Mouse (Mus musculus) stomach, embryonic 14.5 days (tissue): ENCODE data around the gene Map4k3. TPM values are rescaled to one million over a fixed set of nuclear protein-coding genes. Genes with fewer than 3 reads are reported as not detected.
A peak's percentile ranks its signal among the peaks of the same experiment; 100 is the strongest.
"Not testable (repeated sequence)": the region's sequence is repeated elsewhere in the genome, so short reads cannot be mapped to it uniquely, and the experiment has no call there.

Experiments used
- ATAC-seq: fragments of 200-750 bp; cut with Nextera tagmentation; 2 replicates; pipeline ENCODE4 v1.8.0; 2017; ENCODE audit warnings: low read depth, moderate TSS enrichment; ENCODE audit not compliant: insufficient number of reproducible peaks, insufficient read depth, low FRiP score
- H3K27ac ChIP-seq: fragments of 300-500 bp; sonication (generic); 2 replicates; pipeline ENCODE4 v1.5.1; 2014; ENCODE audit warnings: mild to moderate bottlenecking, low read length, moderate library complexity, mixed read lengths
- H3K27me3 ChIP-seq: fragments of 300-500 bp; sonication (generic); 2 replicates; pipeline ENCODE4 v1.6.1; 2014; ENCODE audit warnings: low read length, control low read depth, mixed read lengths; ENCODE audit not compliant: control insufficient read depth, insufficient read depth
- H3K36me3 ChIP-seq: fragments of 300-500 bp; sonication (generic); 2 replicates; pipeline ENCODE4 v1.6.1; 2014; ENCODE audit warnings: mild to moderate bottlenecking, control low read depth, low read length, moderate library complexity, mixed read lengths; ENCODE audit not compliant: control insufficient read depth, insufficient read depth
- H3K4me1 ChIP-seq: fragments of 300-500 bp; sonication (generic); 2 replicates; pipeline ENCODE4 v1.6.1; 2014; ENCODE audit warnings: low read length, control low read depth, mixed read lengths; ENCODE audit not compliant: control insufficient read depth, insufficient read depth
- H3K4me2 ChIP-seq: fragments of 300-500 bp; sonication (generic); replicated peaks from 2 replicates; pipeline ENCODE4 v1.6.1; 2014; ENCODE audit warnings: low read depth, low read length, control low read depth
- H3K4me3 ChIP-seq: fragments of 300-500 bp; sonication (generic); 2 replicates; pipeline ENCODE4 v1.5.1; 2014; ENCODE audit warnings: low read depth, low read length, control low read depth
- H3K9ac ChIP-seq: fragments of 300-500 bp; sonication (generic); replicated peaks from 2 replicates; pipeline ENCODE4 v1.6.1; 2014; ENCODE audit warnings: low read depth, mild to moderate bottlenecking, control low read depth, low read length, moderate library complexity, mixed read lengths
- H3K9me3 ChIP-seq: fragments of 300-500 bp; sonication (generic); 2 replicates; pipeline ENCODE4 v1.6.1; 2016; ENCODE audit warnings: low read depth, low read length, control low read depth; ENCODE audit not compliant: control insufficient read depth
- WGBS: fragments of 180-500 bp; shearing (Covaris S2); extraction: QIAGEN DNeasy Blood & Tissue Kit; methylation state at CpG from one replicate; pipeline ENCODE4 v1.1.7; 2014; 5-methylcytosine and 5-hydroxymethylcytosine counted together
- polyA plus RNA-seq: library from polyadenylated mRNA; unstranded; fragments of >200 nt; fragmentation: Nextera tagmentation; extraction: Ambion mirVana; gene quantifications from 2 replicates; pipeline ENCODE4 v1.2.1, GENCODE M21; 2014

The Map4k3 gene
- polyA plus RNA-seq, 1 experiment from 2014 or later: 39.5 TPM

DNA sequence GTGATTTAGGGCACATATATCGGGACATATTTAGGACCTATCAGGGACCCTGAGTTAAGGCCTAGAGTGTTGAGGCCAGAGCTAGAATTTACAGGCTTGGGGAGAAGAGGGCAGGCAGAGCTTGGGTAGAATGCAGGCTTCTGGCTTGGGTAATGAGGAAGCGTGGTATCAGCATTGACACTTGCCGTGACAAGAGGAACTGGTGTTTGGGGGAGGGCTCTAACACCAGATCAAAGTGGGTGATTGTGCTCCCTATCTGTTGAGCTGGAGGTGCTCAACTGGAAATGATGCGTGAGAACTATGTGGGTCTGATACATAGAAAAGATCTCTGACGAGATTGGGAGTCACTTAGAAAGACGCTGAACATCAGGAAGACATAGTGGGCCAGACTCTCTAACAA is 6.4 kb upstream of the Map4k3 start:
- Histone ChIP-seq H3K9me3 (no peaks in the 10 kb centered on the region), H3K9ac (no peak overlapping the region), H3K4me3 (no peak overlapping the region), H3K27ac (no peak overlapping the region), H3K4me2 (no peak overlapping the region), H3K4me1 (no peaks in the 10 kb centered on the region), H3K36me3 (no peaks in the 10 kb centered on the region), H3K27me3 (no peaks in the 10 kb centered on the region)
- ATAC-seq: no peak
- WGBS: 78% methylated on average over 6 of the region's 6 CpGs

DNA sequence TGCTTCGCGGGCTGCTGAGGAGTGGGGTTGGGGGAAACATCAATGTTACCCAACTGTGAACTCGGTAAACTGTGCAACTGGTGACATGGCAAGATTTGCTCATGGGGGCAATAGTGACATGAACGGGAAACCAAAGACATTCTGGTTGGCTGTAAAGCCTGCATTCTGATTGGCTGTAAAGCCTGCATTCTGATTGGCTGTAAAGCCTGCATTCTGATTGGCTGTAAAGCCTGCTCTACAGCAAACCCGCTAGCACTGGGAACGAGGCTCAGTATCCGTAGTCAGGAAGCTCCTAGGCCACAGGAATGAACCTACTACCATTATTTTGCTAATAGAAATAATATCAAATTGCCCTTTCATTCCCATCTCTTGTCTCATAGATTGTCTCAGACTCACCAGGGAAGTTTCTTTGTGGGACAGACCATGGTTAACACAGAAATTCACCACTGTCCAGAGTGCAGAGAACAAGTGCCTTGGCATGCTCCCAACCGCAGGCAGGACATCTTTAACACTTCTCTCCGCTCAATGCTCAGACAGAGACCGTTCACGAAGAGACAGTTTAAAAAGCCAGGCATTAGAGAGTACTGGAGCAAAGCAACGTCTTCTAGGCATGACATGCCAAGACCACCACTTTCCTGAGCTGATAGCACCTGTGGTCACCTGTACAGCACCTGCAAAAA is 5.0 kb upstream of the Map4k3 start:
- Histone ChIP-seq H3K27ac (no peak overlapping the region), H3K4me2 (no peak overlapping the region), H3K36me3 (no peaks in the 10 kb centered on the region), H3K9ac (no peak overlapping the region), H3K4me3 (no peak overlapping the region), H3K27me3 (no peaks in the 10 kb centered on the region), H3K4me1 (0 out of 2 replicates have a peak, but pooled peaks cover 3% of the 10 kb centered on the region), H3K9me3 (no peaks in the 10 kb centered on the region)
- WGBS: 78% methylated on average over 12 of the region's 12 CpGs
- ATAC-seq: no peak

DNA sequence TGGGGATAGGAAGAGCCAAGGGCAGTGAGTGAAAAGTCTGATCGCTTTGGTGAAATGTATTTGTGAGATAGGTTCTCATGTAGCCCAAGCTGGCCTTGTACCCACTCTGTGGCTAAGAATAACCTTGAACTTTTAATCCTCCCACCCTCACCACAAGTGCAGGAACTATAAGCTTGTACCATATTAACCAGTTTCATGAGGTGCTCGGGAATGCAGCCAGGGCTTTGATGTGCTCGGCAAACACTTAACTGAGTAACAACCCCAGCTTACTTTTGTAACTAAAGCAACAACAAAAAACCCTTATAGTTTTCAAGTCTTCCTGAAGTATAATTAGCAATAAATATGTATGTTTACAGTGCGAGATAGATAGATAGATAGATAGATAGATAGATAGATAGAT is 4.0 kb upstream of the Map4k3 start:
- Histone ChIP-seq H3K4me3 (no peak overlapping the region), H3K4me2 (no peak overlapping the region), H3K9ac (no peak overlapping the region), H3K9me3 (no peaks in the 10 kb centered on the region), H3K4me1 (0 out of 2 replicates have a peak, but pooled peaks cover 3% of the 10 kb centered on the region), H3K27ac (no peak overlapping the region), H3K27me3 (no peaks in the 10 kb centered on the region), H3K36me3 (no peaks in the 10 kb centered on the region)
- 79% methylated on average over 4 of the region's 4 CpGs for WGBS
- no peak for ATAC-seq

DNA sequence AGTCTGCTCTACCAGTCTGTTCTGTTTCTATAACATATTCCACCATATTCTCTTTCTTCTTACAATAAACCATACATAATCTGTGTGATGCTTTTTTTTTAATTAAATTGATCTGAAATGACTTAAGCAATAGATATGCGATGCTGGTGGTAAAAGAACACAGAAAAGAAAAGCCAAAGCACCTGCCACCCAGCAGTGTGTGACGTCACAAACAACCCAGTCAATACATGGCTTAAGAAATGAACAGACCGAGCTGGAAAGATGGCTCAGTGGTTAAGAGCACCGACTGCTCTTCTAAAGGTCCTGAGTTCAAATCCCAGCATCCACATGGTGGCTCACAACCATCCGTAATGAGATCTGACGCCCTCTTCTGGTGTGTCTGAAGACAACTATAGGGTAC is 2.0 kb upstream of the Map4k3 start:
- not testable (repeated sequence) for H3K27me3 ChIP-seq, ATAC-seq, H3K36me3 ChIP-seq, H3K4me2 ChIP-seq, H3K9ac ChIP-seq, H3K4me3 ChIP-seq, H3K27ac ChIP-seq, H3K9me3 ChIP-seq
- H3K4me1 ChIP-seq: peaks cover 14% of the 10 kb centered on the region
- WGBS: 84% methylated on average over 6 of the region's 6 CpGs

DNA sequence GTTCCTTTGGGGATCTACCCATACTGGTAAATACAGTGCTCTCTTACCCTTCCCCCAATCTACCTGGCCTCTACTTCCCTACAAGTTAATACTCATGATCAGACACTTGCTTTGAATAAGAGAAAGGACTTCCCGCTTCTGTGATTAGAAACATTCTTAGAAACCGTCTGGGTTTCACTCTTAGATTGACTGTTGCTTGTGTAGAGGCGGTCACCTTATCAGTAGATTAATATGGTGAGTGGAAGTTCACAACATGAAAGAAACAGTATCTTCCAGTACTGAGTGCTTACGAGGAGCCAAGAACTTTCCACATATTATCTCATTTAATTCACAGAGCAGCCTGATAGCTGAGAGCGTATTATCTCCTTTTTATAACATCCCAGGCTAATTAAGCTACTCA is 1.5 kb upstream of the Map4k3 start:
- Histone ChIP-seq H3K9ac (no peak overlapping the region), H3K36me3 (no peaks in the 10 kb centered on the region), H3K27me3 (no peaks in the 10 kb centered on the region), H3K27ac (peak overlapping the region; percentile 99; the same call in 1 of the 2 replicates), H3K4me1 (peaks cover 14% of the 10 kb centered on the region), H3K4me3 (no peak overlapping the region), H3K9me3 (no peaks in the 10 kb centered on the region), H3K4me2 (no peak overlapping the region)
- no peak for ATAC-seq
- WGBS: 65% methylated on average over 5 of the region's 5 CpGs

DNA sequence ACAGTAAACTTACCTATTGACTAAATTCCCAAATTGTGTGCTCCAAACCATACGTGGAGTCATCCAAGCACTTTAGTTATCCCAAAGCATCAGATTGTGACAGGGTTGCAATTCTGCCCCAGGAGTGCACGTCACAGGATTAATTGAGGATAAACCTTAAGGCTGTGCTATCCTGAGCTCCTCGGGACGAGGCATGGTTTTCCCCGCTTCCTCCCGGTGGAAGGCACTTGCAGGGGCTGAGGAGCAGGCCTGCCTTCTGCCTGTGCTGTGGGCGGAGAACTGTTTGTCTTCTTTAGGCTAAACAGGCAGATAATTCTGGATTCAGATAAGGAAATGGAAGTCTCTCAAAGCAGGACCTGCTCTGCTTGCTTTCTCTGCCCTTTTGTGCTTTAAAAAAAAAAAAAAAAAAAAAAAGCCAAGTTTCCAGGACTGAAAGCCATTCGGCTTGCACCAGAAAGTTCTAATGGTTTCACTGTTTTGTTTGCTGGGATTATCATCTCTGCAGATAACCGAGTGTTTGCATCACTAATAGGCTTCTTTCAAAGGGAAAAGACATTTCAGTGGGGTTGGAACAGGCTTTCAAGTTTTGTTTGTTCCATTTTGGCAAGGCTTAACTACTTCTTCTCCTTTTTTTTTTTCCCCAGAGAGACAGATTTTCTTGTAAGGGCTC is 930 bp upstream of the Map4k3 start:
- Histone ChIP-seq H3K4me2 (peak overlapping the region; percentile 64), H3K9me3 (no peaks in the 10 kb centered on the region), H3K36me3 (no peaks in the 10 kb centered on the region), H3K9ac (no peak overlapping the region), H3K27me3 (no peaks in the 10 kb centered on the region), H3K4me1 (peaks cover 14% of the 10 kb centered on the region), H3K27ac (peak overlapping the region; percentile 99), H3K4me3 (no peak overlapping the region)
- ATAC-seq: peak; percentile 19; the same call in 1 of the 2 replicates
- WGBS: 20% methylated on average over 9 of the region's 9 CpGs

DNA sequence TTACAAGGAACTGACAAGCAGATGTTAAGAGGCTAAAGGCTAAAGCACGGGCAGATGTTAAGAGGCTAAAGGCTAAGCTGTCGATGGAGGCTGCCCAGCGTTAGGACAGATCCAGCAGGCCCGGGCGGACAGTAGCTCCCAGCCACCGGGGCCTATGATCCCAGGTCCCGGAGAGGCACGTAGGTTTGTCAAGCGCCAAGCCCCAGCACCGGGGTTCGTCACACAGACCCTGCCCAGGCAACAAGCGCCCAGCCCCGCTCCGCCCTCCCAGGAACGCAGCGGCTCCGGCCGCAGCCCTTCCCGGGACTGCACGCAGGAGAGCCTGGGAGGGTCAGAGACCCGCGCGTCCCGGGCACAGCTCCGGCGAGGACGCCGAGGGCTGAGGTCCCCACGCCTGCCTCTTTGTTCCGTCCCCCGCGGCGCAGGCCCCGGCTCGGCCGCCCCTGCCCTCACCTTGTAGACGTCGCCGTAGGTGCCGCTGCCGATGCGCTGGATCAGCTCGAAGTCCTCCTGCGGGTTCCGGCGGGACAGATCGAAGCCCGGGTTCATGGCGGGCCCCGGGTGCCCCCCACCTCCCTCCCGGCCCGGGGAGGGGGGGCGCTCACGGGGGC is 839 bp downstream of the Map4k3 start:
- Histone ChIP-seq H3K9ac (peak overlapping the region; percentile 94), H3K4me1 (peaks cover 14% of the 10 kb centered on the region), H3K4me3 (peak overlapping the region; percentile 95), H3K27me3 (no peaks in the 10 kb centered on the region), H3K9me3 (no peaks in the 10 kb centered on the region), H3K36me3 (no peaks in the 10 kb centered on the region), H3K27ac (peak overlapping the region; percentile 99), H3K4me2 (peak overlapping the region; percentile 64)
- WGBS: under 1% methylated on average over 52 of the region's 54 CpGs
- ATAC-seq: peak; percentile 51

DNA sequence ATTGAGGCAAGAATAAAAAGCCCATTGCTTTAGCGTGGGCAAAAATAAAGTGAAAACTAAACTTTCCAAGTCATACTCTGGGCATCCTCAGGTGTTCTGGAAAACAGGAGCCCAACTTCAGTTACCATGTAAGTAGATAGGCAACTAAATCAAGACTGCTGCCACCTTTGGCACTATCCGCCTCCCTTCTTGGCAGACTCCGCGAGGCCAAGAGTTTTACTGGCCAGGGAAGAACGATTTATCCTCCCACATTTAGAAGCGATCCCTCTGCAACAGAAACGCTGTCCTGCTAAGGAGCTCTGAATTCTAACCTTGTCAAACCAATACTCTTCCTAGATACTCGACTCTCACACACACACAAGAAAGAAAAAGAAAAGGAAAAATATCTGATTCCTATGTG is 1.5 kb downstream of the Map4k3 start:
- H3K9ac ChIP-seq: peak overlapping the region; percentile 94
- H3K4me1 ChIP-seq: peaks cover 19% of the 10 kb centered on the region
- H3K4me3 ChIP-seq: peak overlapping the region; percentile 95
- no peak for ATAC-seq
- no peaks in the 10 kb centered on the region for H3K36me3 ChIP-seq
- H3K27me3 ChIP-seq: no peaks in the 10 kb centered on the region
- no peaks in the 10 kb centered on the region for H3K9me3 ChIP-seq
- peak overlapping the region; percentile 99; the same call in 1 of the 2 replicates for H3K27ac ChIP-seq
- peak overlapping the region; percentile 64 for H3K4me2 ChIP-seq
- 8% methylated on average over 8 of the region's 8 CpGs for WGBS
